Mouse (Mus musculus): ENCODE data around the gene Prkcsh. TPM values are rescaled to one million over a fixed set of nuclear protein-coding genes. Genes with fewer than 3 reads are reported as not detected.

Gene Prkcsh
- total RNA-seq, 2 experiments from 2014 or later = 105 to 110 TPM

- no peak for DNase-seq (ENCODE audit: low spot score in 2 of 2)
These were observed 44.7 kb downstream of the Prkcsh start for GRCm38 (mm10) chr9:22047329-22047728.

GRCm38 (mm10) chr9:22049315-22049714 is 46.7 kb downstream of the Prkcsh start:
- DNase-seq (ENCODE audit: low spot score in 2 of 2) = no peak

- no peak for DNase-seq (ENCODE audit: low spot score in 2 of 2)
These were observed 47.2 kb downstream of the Prkcsh start for GRCm38 (mm10) chr9:22049721-22050270.

GRCm38 (mm10) chr9:22050351-22050889 is 47.8 kb downstream of the Prkcsh start:
- DNase-seq (ENCODE audit: low spot score in 2 of 2) = peak in 1 of 2 experiments; percentile 55

GRCm38 (mm10) chr9:22051161-22051957 is 48.8 kb downstream of the Prkcsh start:
- DNase-seq (ENCODE audit: low spot score in 2 of 2) = peak in 1 of 2 experiments; percentile 47

- peak; percentile 81 to 89 for DNase-seq (ENCODE audit: low spot score in 2 of 2)
These were observed 49.3 kb downstream of the Prkcsh start, which contains the start of gene Elavl3 for GRCm38 (mm10) chr9:22051958-22052254. Gene Elavl3 (minus strand): TSS chr9:22052023.

GRCm38 (mm10) chr9:22053657-22054056 is 51.1 kb downstream of the Prkcsh start:
- no peak for DNase-seq (ENCODE audit: low spot score in 2 of 2)

- peak; percentile 76 to 86 for DNase-seq (ENCODE audit: low spot score in 2 of 2)
These were observed 51.9 kb downstream of the Prkcsh start for GRCm38 (mm10) chr9:22054411-22055076.

- DNase-seq (ENCODE audit: low spot score in 2 of 2) = no peak
These were observed 53.1 kb downstream of the Prkcsh start for GRCm38 (mm10) chr9:22055713-22056112.

GRCm38 (mm10) chr9:22056303-22056910 is 53.8 kb downstream of the Prkcsh start:
- DNase-seq (ENCODE audit: low spot score in 2 of 2) = no peak

GRCm38 (mm10) chr9:22057031-22057517 is 54.5 kb downstream of the Prkcsh start:
- no peak for DNase-seq (ENCODE audit: low spot score in 2 of 2)

- peak in 1 of 2 experiments; percentile 26 for DNase-seq (ENCODE audit: low spot score in 2 of 2)
These were observed 55.4 kb downstream of the Prkcsh start for GRCm38 (mm10) chr9:22058011-22058424.

GRCm38 (mm10) chr9:22061339-22061738 is 58.7 kb downstream of the Prkcsh start:
- no peak for DNase-seq (ENCODE audit: low spot score in 2 of 2)

Other genes with a start within 250 kb of the Prkcsh start
- 1 to 10 TPM; 2.1 to 4.0 TPM for gene Spc24, start 242.5 kb upstream of the Prkcsh start, total RNA-seq (2021)
- 1 to 10 TPM; 7.1 to 7.8 TPM for gene Kank2, start 204.1 kb upstream of the Prkcsh start, total RNA-seq (2021)
- gene Angptl8, start 167.3 kb upstream of the Prkcsh start, total RNA-seq (2021) = not detected
- gene Dock6, start 150.2 kb upstream of the Prkcsh start, total RNA-seq (2021) = 10 to 100 TPM; 24.5 to 24.7 TPM
- gene Rab3d, start 84.6 kb upstream of the Prkcsh start, total RNA-seq (2021) = 10 to 100 TPM; 22.6 to 24.2 TPM
- gene Ccdc159, start 75.3 kb upstream of the Prkcsh start, total RNA-seq (2021) = 10 to 100 TPM; 13.8 to 14.2 TPM
- gene Tmem205, start 75.2 kb upstream of the Prkcsh start, total RNA-seq (2021) = 10 to 100 TPM; 35.7 to 37.0 TPM
- gene Plppr2, start 65.8 kb upstream of the Prkcsh start, total RNA-seq (2021) = 100 to 1,000 TPM; 350 to 352 TPM
- 10 to 100 TPM; 14.4 to 15.2 TPM for gene Swsap1, start 47.1 kb upstream of the Prkcsh start, total RNA-seq (2021)
- 1 to 10 TPM; 2.6 to 3.3 TPM for gene Epor, start 39.3 kb upstream of the Prkcsh start, total RNA-seq (2021)
- 1 to 10 TPM; 1.2 to 1.3 TPM for gene Rgl3, start 13.4 kb upstream of the Prkcsh start, total RNA-seq (2021)
- gene Ccdc151, start 172 bp upstream of the Prkcsh start, total RNA-seq (2021) = 1 to 10 TPM; 6.1 to 6.8 TPM
- 100 to 1,000 TPM; 176 to 178 TPM for gene Elavl3, start 49.2 kb downstream of the Prkcsh start, total RNA-seq (2021)
- 1 to 10 TPM; 1.5 to 2.8 TPM for gene Gm49318, start 68.5 kb downstream of the Prkcsh start, total RNA-seq (2021)
- 10 to 100 TPM; 19.4 to 22.7 TPM for gene Zfp653, start 68.6 kb downstream of the Prkcsh start, total RNA-seq (2021)
- gene Ecsit, start 82.6 kb downstream of the Prkcsh start, total RNA-seq (2021) = 10 to 100 TPM; 42.4 to 45.7 TPM
- gene Cnn1, start 96.4 kb downstream of the Prkcsh start, total RNA-seq (2021) = 1 to 10 TPM in 1 of 2 experiments, under 1 TPM in 1; 0.45 to 1.4 TPM
- 10 to 100 TPM; 57.0 to 58.0 TPM for gene Elof1, start 114.4 kb downstream of the Prkcsh start, total RNA-seq (2021)
- under 1 TPM; 0.44 to 0.86 TPM for gene Acp5, start 132.9 kb downstream of the Prkcsh start, total RNA-seq (2021)
- 10 to 100 TPM; 49.1 to 51.0 TPM for gene Pigyl, start 154.0 kb downstream of the Prkcsh start, total RNA-seq (2021)
- gene Zfp872, start 185.3 kb downstream of the Prkcsh start, total RNA-seq (2021) = under 1 TPM; 0.12 TPM
- 10 to 100 TPM; 19.2 to 20.6 TPM for gene Zfp809, start 222.9 kb downstream of the Prkcsh start, total RNA-seq (2021)

Data from layer of hippocampus, postnatal 14 days (tissue).